Mouse (Mus musculus) layer of hippocampus, postnatal 14 days (tissue): Measurements from ENCODE around the gene Erc1. TPM values are rescaled to one million over a fixed set of nuclear protein-coding genes. Genes with fewer than 3 reads are reported as not detected.
"Not testable (repeated sequence)": the region's sequence is repeated elsewhere in the genome, so short reads cannot be mapped to it uniquely, and the experiment has no call there.

Experiments used
- DNase-seq, 2 experiments: peaks; one replicate each; pipeline ENCODE4 v3.0.0; 2021 to 2022; ENCODE audit warnings: low spot score in 2 of 2, mixed read lengths in 1 of 2
- long read RNA-seq, 2 experiments: library from polyadenylated mRNA; stranded (forward); transcript quantifications; one replicate each; pipeline ENCODE4 v2.0.0; 2021
- total RNA-seq, 2 experiments: library from RNA; stranded (reverse); gene quantifications; 2 replicates each; pipeline ENCODE4 v1.2.3; 2021

The Erc1 gene
- 10 to 100 TPM; 95.1 to 97.3 TPM for total RNA-seq
- long read RNA-seq, experiment 1, partial matches to known transcripts: 2 of 14 reads
- long read RNA-seq, experiment 1, other reads (novel, unspliced or antisense): 12 of 14 reads
- long read RNA-seq, experiment 2, partial matches to known transcripts: 3 of 18 reads
- long read RNA-seq, experiment 2, other reads (novel, unspliced or antisense): 15 of 18 reads

GRCm38 (mm10) chr6:119848034-119848695 lies at the start of gene Erc1:
TSS of gene Erc1 (minus strand) at chr6:119848167.
- peak; percentile 89 to 91 for DNase-seq

GRCm38 (mm10) chr6:119892711-119893110 lies 44.7 kb upstream of the Erc1 start:
- DNase-seq: no peak

GRCm38 (mm10) chr6:119883151-119883550 lies 35.2 kb upstream of the Erc1 start:
- no peak for DNase-seq

GRCm38 (mm10) chr6:119864341-119865034 lies 16.5 kb upstream of the Erc1 start:
- DNase-seq: peak; percentile 86 to 95

GRCm38 (mm10) chr6:119861519-119861918 lies 13.6 kb upstream of the Erc1 start:
- no peak for DNase-seq

GRCm38 (mm10) chr6:119860236-119860635 lies 12.3 kb upstream of the Erc1 start:
- no peak for DNase-seq

- DNase-seq: no peak
Measured at GRCm38 (mm10) chr6:119855471-119855870, 7.5 kb upstream of the Erc1 start.

- DNase-seq: no peak
Measured at GRCm38 (mm10) chr6:119854156-119854555, 6.2 kb upstream of the Erc1 start.

GRCm38 (mm10) chr6:119849858-119850257 lies 1.9 kb upstream of the Erc1 start:
- DNase-seq: no peak

- DNase-seq: no peak
Measured at GRCm38 (mm10) chr6:119849348-119849709, 1.4 kb upstream of the Erc1 start.

- no peak for DNase-seq
Measured at GRCm38 (mm10) chr6:119848696-119849347, 855 bp upstream of the Erc1 start.

GRCm38 (mm10) chr6:119847518-119848033 lies 391 bp downstream of the Erc1 start:
- peak in 1 of 2 experiments; percentile 35 for DNase-seq

- no peak for DNase-seq
Measured at GRCm38 (mm10) chr6:119846751-119847517, 1.0 kb downstream of the Erc1 start.

- DNase-seq: no peak
Measured at GRCm38 (mm10) chr6:119829951-119830350, 18.0 kb downstream of the Erc1 start.

- DNase-seq: no peak
Measured at GRCm38 (mm10) chr6:119828165-119828564, 19.8 kb downstream of the Erc1 start.

GRCm38 (mm10) chr6:119826701-119827100 lies 21.3 kb downstream of the Erc1 start:
- no peak for DNase-seq

- peak in 1 of 2 experiments; percentile 15 for DNase-seq
Measured at GRCm38 (mm10) chr6:119822216-119822615, 25.8 kb downstream of the Erc1 start.

GRCm38 (mm10) chr6:119821158-119821557 lies 26.8 kb downstream of the Erc1 start:
- no peak for DNase-seq

- DNase-seq: no peak
Measured at GRCm38 (mm10) chr6:119818541-119818940, 29.4 kb downstream of the Erc1 start.

- DNase-seq: no peak
Measured at GRCm38 (mm10) chr6:119815426-119815825, 32.5 kb downstream of the Erc1 start.

- not testable (repeated sequence) for DNase-seq
Measured at GRCm38 (mm10) chr6:119813055-119813454, 34.9 kb downstream of the Erc1 start.
